Mouse (Mus musculus) splenic B cell, adult 2 months (primary cell): ENCODE data around the gene Arhgap18.

Experiments used
- DNase-seq: peaks from one replicate; pipeline ENCODE4 v3.0.0-alpha.2; 2011; ENCODE audit warnings: low read depth, low spot score
- H3K27me3 ChIP-seq: 2 replicates; pipeline ENCODE4 v1.6.1; 2012; ENCODE audit warnings: mild to moderate bottlenecking, low read length, moderate library complexity, mixed read lengths; ENCODE audit not compliant: control insufficient read depth, poor library complexity, insufficient read depth, severe bottlenecking
- H3K36me3 ChIP-seq: 2 replicates; pipeline ENCODE4 v1.6.1; 2012; ENCODE audit warnings: mild to moderate bottlenecking, low read length, moderate library complexity, mixed read lengths; ENCODE audit not compliant: control insufficient read depth, poor library complexity, insufficient read depth, severe bottlenecking

The Arhgap18 gene

DNA sequence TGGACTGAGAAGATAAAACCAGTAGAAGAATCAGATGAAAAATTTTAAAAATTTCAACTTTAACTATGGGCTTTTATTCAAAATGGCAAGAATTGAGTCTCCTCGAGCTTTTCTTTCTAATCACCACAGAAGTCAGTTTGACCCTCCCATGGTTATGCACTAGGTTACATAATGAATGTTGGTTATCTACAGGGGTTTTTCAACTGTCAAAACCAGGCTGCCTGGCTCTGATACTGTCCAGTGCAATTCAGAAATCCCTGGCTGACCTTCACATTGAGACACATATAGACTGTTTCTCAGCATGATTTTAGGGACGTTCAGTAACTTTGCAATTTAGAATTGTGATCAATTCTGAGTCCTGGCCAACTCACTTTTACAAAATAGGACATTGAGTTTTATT is 195.1 kb downstream of the Arhgap18 start:
- no peak for DNase-seq
- Histone ChIP-seq H3K36me3 (no peaks in the 10 kb centered on the region), H3K27me3 (no peaks in the 10 kb centered on the region)

DNA sequence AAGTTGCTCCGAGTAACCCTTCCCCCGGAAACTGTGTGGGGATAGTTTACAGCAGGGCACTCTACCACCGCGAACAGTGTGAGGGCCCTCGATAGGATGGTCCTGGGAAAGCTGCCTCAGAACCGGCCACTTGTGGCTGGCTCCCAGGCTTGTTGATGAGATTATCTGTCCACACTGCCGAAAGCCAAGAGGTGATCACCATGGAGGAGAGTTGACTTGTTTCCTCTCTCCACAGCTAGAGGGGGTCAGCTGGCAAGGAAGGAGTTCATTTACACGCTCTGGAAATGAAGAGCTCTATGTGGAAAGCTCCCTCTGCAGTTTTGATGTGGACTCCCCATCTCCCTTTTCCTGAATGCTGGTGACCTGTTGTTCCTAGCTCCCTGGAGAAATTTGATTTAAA is 196.4 kb downstream of the Arhgap18 start:
- DNase-seq, result no peak
- H3K27me3 ChIP-seq, result no peaks in the 10 kb centered on the region
- no peaks in the 10 kb centered on the region for H3K36me3 ChIP-seq

DNA sequence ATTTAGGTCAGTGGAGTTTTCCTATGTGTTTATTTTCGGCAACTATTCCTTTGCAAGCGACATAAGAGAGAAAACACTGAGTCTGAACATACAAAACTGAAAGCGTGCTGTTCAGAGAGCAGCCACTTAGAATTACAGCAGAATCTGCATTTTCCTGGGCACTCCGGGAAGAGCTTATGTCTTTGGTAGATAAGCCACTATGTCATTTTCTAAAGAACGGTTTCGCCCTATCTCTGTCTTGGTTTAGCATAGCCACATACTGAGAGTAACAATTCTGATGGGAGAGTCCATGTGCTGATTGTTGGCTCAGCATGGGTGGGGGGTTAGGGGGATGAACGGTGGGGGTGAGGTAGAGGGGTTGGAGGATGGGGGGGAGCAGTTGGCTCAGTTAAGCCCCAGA is 197.2 kb downstream of the Arhgap18 start:
- no peak for DNase-seq

DNA sequence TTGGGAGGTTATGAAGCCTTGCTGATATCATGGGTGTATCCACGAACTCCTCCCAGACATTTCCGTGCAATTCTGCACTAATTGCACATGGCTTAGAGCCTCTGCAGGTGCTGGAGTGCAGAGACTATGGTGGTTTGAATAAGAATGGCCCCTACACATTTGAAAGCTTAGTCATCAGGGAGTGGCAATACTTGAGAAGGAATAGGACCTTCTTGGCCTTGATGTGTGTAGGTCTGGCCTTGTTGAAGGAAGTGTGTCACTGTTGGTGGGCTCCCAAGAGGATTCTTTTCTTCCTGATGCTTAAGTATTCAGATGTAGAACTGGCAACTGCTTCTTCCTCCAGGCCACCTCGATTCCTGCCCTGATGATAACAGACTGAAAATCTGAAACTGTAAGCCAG is 205.3 kb downstream of the Arhgap18 start:
- H3K36me3 ChIP-seq, result no peaks in the 10 kb centered on the region
- DNase-seq, result no peak
- no peaks in the 10 kb centered on the region; the same call in 1 of the 2 replicates for H3K27me3 ChIP-seq

More for the DNA sequence above, 197.2 kb downstream of the Arhgap18 start:
- no peaks in the 10 kb centered on the region; the same call in 1 of the 2 replicates for H3K27me3 ChIP-seq
- no peaks in the 10 kb centered on the region for H3K36me3 ChIP-seq
